Mouse (Mus musculus) small intestine, adult 2 months (tissue): Measurements from ENCODE around the gene Mybph.

Source experiments
- CTCF ChIP-seq: fragments of 200-500 bp; IDR thresholded peaks from 2 replicates; pipeline ENCODE4 v1.5.1; 2012; ENCODE audit warnings: low read depth, mild to moderate bottlenecking, control low read depth, inconsistent platforms, low read length, moderate library complexity, mixed read lengths; ENCODE audit not compliant: insufficient replicate concordance, insufficient read length; ENCODE audit errors: extremely low read depth
- POLR2A ChIP-seq: fragments of 200-500 bp; IDR thresholded peaks from 2 replicates; pipeline ENCODE4 v1.6.1; 2012; ENCODE audit warnings: low read depth, mild to moderate bottlenecking, control low read depth, inconsistent platforms, low read length, moderate library complexity

DNA sequence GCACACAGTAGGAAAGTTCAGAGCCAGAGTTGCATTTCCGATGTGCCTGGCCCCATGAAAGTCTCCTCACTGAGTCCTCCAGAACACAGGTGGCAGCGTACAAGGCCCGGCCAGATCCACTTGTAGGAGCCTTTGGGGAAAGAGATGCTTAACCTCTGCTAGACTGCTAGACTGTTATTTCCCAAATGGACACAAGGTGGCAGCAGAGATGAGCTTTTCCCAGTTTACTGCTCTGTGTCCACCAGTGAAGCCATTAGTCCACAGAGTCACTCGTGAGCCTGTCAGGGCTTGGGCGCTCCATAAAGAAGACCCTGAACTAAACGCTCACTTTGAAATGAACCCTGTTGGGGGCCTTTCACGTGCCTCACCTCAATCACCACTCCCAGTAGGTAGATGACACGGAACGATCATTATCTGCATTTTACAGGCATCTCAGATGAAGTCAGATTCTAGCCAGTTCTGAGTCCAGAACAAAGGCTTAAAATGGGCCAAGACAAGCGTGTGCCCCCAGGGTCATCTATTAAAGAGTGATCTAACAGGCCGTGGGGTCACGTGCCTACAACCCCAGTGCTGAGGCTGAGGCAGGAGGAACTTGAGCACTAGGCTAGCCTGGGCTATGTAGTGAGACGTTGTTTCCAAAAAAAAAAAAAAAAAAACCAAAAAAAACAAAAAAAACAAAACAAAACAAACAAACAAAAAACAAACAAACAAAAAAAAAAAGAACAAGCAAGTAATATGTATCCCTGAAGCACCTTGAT lies 41.4 kb upstream of the Mybph start:
- TF ChIP-seq POLR2A (no peak), CTCF (peak; percentile 71; the same call in 1 of the 2 replicates)
